Mouse (Mus musculus) heart, embryonic 13.5 days (tissue): ENCODE measurements at regions not wholly inside any gene's neighbourhood (a gene's known extent, or its start where the extent isn't known, plus 50 kb on each side); places are given as distances from the start of the nearest gene placed in this dataset.

Experiments
- ATAC-seq: fragments of 200-750 bp; cut with Nextera tagmentation; 2 replicates; pipeline ENCODE4 v1.8.0; 2017; ENCODE audit warnings: moderate TSS enrichment; ENCODE audit not compliant: insufficient number of reproducible peaks, low FRiP score, low TSS enrichment; ENCODE audit errors: extremely low read depth
- H3K27ac ChIP-seq: fragments of 300-500 bp; sonication (generic); replicated peaks from 2 replicates; pipeline ENCODE4 v1.5.1; 2015; ENCODE audit warnings: moderate library complexity, mild to moderate bottlenecking, inconsistent platforms
- H3K27me3 ChIP-seq: fragments of 300-500 bp; sonication (generic); replicated peaks from 2 replicates; pipeline ENCODE4 v1.6.1; 2015; ENCODE audit warnings: mild to moderate bottlenecking, inconsistent platforms
- H3K36me3 ChIP-seq: fragments of 300-500 bp; sonication (generic); 2 replicates; pipeline ENCODE4 v1.6.1; 2015; ENCODE audit warnings: mild to moderate bottlenecking, inconsistent platforms
- H3K4me1 ChIP-seq: fragments of 300-500 bp; sonication (generic); 2 replicates; pipeline ENCODE4 v1.6.1; 2015; ENCODE audit warnings: inconsistent platforms
- H3K4me2 ChIP-seq: fragments of 300-500 bp; sonication (generic); 2 replicates; pipeline ENCODE4 v1.6.1; 2015; ENCODE audit warnings: inconsistent platforms, mild to moderate bottlenecking, moderate library complexity
- H3K4me3 ChIP-seq: fragments of 300-500 bp; sonication (generic); 2 replicates; pipeline ENCODE4 v1.5.1; 2015; ENCODE audit warnings: moderate library complexity, mild to moderate bottlenecking, inconsistent platforms
- H3K9ac ChIP-seq: fragments of 300-500 bp; sonication (generic); 2 replicates; pipeline ENCODE4 v1.6.1; 2015; ENCODE audit warnings: inconsistent platforms, mild to moderate bottlenecking, moderate library complexity
- H3K9me3 ChIP-seq: fragments of 300-500 bp; sonication (generic); 2 replicates; pipeline ENCODE4 v1.6.1; 2016; ENCODE audit warnings: inconsistent platforms
- WGBS: fragments of 180-500 bp; shearing (Covaris S2); methylation state at CpG from one replicate; pipeline ENCODE4 v1.1.7; 2015; ENCODE audit warnings: mixed read lengths; 5-methylcytosine and 5-hydroxymethylcytosine counted together

DNA sequence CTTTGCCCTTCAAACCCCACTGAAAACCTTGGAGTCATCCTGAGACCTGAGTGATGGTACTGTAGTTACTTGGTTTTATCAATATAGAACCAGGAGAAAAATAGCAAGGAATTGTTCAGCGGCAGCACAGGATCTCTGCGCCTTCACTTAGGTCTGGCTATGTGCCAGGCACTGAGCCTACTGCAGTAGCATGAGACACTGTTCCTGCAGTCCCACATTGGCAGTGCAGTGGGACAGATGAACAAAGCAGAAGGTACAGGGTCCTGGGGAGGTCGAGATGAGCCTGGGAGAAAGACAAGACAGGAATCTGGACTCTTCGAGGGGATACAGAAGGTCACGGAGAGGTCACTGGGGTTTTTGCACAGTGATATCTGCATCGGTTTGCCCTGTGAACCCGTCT lies 88.5 kb upstream of the 1110032F04Rik start:
- Histone ChIP-seq H3K4me2 (no peak overlapping the region), H3K36me3 (no peaks in the 10 kb centered on the region), H3K4me3 (no peak overlapping the region), H3K9ac (no peak overlapping the region), H3K9me3 (no peaks in the 10 kb centered on the region), H3K27ac (no peak overlapping the region), H3K27me3 (no peaks in the 10 kb centered on the region), H3K4me1 (peaks cover 36% of the 10 kb centered on the region)
- 21% methylated on average over 7 of the region's 7 CpGs for WGBS
- no peak for ATAC-seq

DNA sequence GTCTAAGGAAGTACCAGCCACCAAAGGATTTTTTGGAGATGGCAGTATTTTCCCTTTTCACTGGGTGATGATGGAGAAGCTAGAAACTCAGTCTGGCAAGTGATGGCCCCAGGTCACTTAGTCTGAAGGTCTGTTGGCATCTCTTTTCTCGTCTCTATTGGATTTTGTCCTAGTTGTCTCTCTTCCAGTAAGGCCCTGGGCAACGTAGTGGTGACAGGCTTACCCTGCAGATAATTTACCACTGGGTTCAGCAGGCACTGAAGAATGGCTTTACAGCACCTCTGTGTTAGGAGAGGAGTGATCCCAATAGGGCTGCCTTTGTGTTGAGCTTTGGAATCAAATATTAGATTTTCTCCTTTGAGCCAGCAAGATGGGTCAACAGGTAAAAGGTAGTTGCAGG lies 87.9 kb upstream of the 1110032F04Rik start:
- Histone ChIP-seq H3K36me3 (no peaks in the 10 kb centered on the region), H3K9me3 (no peaks in the 10 kb centered on the region), H3K4me2 (no peak overlapping the region), H3K4me1 (peaks cover 41% of the 10 kb centered on the region), H3K27me3 (no peaks in the 10 kb centered on the region), H3K4me3 (no peak overlapping the region), H3K9ac (no peak overlapping the region), H3K27ac (no peak overlapping the region)
- 47% methylated on average over 2 of the region's 2 CpGs for WGBS
- ATAC-seq, result no peak

DNA sequence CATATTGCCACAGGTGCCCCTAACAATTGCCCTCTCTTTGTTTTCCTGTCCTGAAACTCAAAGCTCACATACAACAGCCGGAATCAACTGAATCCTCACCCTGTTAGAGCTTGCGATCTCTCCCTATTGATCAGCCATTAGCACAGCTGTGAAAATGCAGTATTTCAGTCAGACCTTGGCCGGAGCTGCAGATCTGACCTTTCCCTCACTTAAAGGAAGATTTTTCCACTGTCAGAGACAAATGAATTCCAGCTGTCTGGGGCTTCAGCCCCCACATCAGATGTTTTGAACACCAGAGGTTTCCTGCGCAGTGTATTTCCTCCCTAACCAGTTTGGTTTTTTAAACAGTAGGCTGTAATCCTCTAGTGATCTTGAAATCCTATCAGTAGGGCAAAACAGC lies 87.0 kb upstream of the 1110032F04Rik start:
- 55% methylated on average over 4 of the region's 4 CpGs for WGBS
- H3K27me3 ChIP-seq, result no peaks in the 10 kb centered on the region
- no peak overlapping the region for H3K9ac ChIP-seq
- H3K36me3 ChIP-seq, result no peaks in the 10 kb centered on the region
- no peaks in the 10 kb centered on the region for H3K9me3 ChIP-seq
- ATAC-seq, result no peak
- H3K4me2 ChIP-seq, result no peak overlapping the region
- H3K4me1 ChIP-seq, result peaks cover 48% of the 10 kb centered on the region
- peak overlapping the region; percentile 44 for H3K27ac ChIP-seq
- H3K4me3 ChIP-seq, result no peak overlapping the region

DNA sequence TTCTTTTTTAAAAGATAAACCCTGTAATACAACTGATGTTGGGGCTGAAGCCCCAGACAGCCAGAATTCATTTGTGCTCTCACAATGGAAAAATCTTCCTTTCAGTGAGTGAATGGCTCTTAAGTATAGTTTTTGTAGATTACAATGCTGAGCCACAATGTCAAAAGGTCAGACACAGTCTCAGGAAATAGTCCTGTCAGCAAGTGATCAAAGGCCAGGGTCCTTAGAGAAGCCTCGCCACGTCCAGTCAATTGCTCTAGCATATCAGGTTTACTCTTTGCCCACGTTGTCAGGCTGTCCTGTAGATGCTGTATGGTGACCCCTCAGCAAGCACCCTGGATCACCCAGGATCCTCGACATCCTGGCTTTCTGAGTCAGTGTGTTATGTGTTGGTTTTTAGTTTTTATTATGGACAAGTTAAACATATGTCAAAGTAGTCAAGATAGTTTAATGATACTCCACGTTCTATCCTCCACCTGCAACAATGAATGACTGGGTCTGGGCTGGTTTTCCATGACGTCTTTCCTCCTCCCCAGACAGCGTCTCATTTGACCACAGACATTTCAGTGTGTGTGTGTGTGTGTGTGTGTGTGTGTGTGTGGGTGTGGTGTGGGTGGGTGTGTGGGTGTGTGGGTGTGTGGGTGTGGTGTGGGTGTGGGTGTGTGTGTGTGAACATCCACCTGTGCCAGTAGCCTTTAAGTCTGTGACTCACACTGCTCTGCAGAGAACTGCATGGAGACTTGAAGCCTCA lies 85.5 kb upstream of the 1110032F04Rik start:
- H3K27me3 ChIP-seq, result no peaks in the 10 kb centered on the region
- H3K9ac ChIP-seq, result no peak overlapping the region
- no peaks in the 10 kb centered on the region for H3K36me3 ChIP-seq
- H3K4me2 ChIP-seq, result no peak overlapping the region
- H3K9me3 ChIP-seq, result no peaks in the 10 kb centered on the region
- H3K4me1 ChIP-seq, result peaks cover 60% of the 10 kb centered on the region
- no peak for ATAC-seq
- no peak overlapping the region for H3K4me3 ChIP-seq
- WGBS, result 40% methylated on average over 7 of the region's 7 CpGs
- H3K27ac ChIP-seq, result peak overlapping the region; percentile 44; the same call in 1 of the 2 replicates

DNA sequence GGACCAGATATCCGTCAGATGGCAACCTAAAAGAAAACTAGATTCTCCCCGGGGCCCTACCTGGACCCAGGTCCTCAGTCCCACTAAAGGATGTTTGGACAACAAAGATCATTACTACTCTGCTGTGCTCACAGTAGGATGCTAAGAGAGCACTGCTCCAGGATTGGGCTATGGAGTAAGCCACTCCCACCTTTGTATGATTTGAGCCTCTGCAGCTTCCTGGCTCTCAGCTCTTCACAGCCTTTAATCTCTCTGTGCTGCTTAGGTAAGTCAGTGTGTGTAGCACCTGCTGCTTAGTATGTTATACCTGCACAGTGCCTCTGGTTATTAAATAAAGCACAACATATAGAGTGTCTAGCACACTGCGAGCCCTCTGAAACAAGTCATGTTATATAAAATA lies 82.6 kb upstream of the 1110032F04Rik start:
- peaks cover 50% of the 10 kb centered on the region for H3K4me1 ChIP-seq
- H3K9ac ChIP-seq, result no peak overlapping the region
- H3K9me3 ChIP-seq, result no peaks in the 10 kb centered on the region
- H3K4me2 ChIP-seq, result no peak overlapping the region
- no peaks in the 10 kb centered on the region for H3K27me3 ChIP-seq
- 86% methylated on average over 3 of the region's 3 CpGs for WGBS
- no peak for ATAC-seq
- no peak overlapping the region for H3K4me3 ChIP-seq
- no peak overlapping the region for H3K27ac ChIP-seq
- H3K36me3 ChIP-seq, result no peaks in the 10 kb centered on the region

DNA sequence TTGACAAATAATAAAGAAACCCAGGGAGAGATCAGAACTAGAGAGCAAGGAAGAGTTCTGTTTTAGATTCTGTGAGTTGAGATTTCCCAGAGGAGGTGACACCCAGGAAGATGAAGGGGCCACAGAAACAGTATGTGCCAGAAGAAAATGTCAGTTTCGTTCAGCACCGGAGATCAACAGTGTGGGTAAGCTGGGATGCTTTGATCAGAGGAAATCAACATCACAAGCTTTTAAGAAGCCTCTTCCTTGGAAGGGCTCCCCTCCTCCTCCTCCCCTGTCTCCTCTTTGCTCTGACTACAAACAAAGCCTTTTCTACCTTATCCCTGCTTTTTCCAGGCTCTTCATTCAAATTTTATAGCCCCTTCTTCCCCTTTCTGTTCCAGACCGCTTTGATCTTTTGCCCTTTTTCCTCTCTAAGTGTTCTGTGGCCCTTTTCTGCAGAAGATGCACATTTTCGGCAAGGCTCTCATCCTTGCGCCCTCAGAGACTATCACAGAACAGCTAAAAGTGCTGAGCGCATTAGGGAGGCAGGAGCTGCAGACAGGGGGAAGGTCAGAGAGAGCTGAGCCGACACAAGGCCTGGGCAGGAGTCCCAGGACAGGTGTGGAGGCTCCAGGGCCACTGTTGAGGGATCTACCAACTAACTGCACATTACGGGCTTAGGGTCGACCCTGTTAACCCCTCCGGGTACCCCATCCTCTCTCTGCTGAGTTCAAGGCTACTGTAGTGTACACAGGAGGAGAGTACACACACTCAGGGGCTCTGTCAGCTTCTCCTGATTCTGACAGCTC lies 81.8 kb upstream of the 1110032F04Rik start:
- Histone ChIP-seq H3K27me3 (no peaks in the 10 kb centered on the region), H3K4me3 (no peak overlapping the region), H3K9ac (no peak overlapping the region), H3K4me2 (no peak overlapping the region), H3K9me3 (no peaks in the 10 kb centered on the region), H3K36me3 (no peaks in the 10 kb centered on the region), H3K27ac (0 out of 2 replicates have a peak overlapping the region, but pooled peaks have one; percentile 2), H3K4me1 (peaks cover 43% of the 10 kb centered on the region)
- ATAC-seq, result no peak
- WGBS, result 62% methylated on average over 10 of the region's 10 CpGs

DNA sequence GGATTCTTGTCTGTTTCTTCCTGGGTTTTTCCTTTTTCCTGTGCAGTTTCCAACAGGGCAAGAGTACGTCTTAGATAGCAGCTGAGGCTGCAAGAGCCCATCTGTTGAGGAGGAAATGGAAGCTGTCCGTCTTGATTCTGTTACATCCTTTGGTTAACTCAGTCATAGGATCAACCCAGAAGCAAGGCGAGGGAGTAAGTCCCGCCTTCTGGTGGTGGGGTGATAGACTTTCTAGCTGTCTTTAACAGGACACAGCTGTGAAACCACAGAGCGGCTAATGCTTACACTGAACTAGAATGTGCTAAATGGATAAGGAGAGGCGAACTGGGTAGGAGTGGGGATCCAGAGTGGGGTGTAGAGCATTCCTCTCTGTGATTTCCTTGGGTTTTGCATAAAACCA lies 79.9 kb upstream of the 1110032F04Rik start:
- Histone ChIP-seq H3K4me3 (no peak overlapping the region), H3K27me3 (no peaks in the 10 kb centered on the region), H3K9me3 (no peaks in the 10 kb centered on the region), H3K4me2 (no peak overlapping the region), H3K9ac (no peak overlapping the region), H3K4me1 (peaks cover 35% of the 10 kb centered on the region), H3K27ac (peak overlapping the region; percentile 68), H3K36me3 (no peaks in the 10 kb centered on the region)
- 52% methylated on average over 6 of the region's 6 CpGs for WGBS
- ATAC-seq, result peak; percentile 32

DNA sequence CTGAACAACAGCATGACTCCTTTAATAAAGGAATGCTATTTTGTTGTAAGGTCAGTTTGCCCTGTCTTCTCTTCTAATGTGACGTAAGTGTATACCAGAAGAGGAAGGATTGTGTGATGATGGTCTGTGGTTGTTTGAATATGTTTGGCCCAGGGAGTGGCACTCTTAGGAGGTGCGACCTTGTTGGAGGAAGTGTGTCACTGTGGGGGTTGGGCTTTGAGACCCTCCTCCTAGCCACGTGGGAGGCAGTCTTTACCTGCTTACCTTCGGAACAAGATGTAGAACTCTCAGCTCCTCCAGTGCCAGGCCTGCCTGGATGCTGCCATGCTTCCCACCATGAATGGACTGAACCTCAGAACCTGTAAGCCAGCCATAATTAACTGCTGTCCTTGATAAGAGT lies 78.9 kb upstream of the 1110032F04Rik start:
- H3K27me3 ChIP-seq, result no peaks in the 10 kb centered on the region
- no peak overlapping the region for H3K4me2 ChIP-seq
- H3K27ac ChIP-seq, result no peak overlapping the region
- no peak for ATAC-seq
- H3K9me3 ChIP-seq, result no peaks in the 10 kb centered on the region
- H3K36me3 ChIP-seq, result no peaks in the 10 kb centered on the region
- no peak overlapping the region for H3K4me3 ChIP-seq
- H3K9ac ChIP-seq, result no peak overlapping the region
- peaks cover 37% of the 10 kb centered on the region for H3K4me1 ChIP-seq
- 81% methylated on average over 4 of the region's 4 CpGs for WGBS

DNA sequence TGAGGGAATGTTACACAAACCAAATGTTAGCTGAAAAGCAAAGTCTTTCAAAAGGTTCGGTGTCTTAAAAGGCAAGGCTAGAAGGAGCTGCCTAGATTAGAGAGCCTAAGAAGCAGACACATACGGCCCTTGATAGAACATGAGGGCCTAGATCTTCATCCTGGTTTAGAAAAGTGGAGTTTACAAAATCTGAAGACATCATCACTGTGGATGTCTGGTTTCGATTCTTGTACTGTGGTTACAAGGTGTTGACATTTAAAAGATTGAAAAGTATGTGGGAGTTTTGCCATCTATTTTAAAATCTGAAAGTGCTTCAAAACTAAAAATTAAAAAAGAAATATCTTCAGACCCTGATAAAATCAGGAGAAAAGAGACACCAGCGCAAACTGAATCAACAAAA lies 76.5 kb upstream of the 1110032F04Rik start:
- WGBS, result 73% methylated on average over 4 of the region's 4 CpGs
- Histone ChIP-seq H3K27ac (no peak overlapping the region), H3K4me3 (no peak overlapping the region), H3K36me3 (no peaks in the 10 kb centered on the region), H3K4me1 (peaks cover 26% of the 10 kb centered on the region), H3K9ac (no peak overlapping the region), H3K9me3 (no peaks in the 10 kb centered on the region), H3K4me2 (no peak overlapping the region), H3K27me3 (no peaks in the 10 kb centered on the region)
- ATAC-seq, result no peak

DNA sequence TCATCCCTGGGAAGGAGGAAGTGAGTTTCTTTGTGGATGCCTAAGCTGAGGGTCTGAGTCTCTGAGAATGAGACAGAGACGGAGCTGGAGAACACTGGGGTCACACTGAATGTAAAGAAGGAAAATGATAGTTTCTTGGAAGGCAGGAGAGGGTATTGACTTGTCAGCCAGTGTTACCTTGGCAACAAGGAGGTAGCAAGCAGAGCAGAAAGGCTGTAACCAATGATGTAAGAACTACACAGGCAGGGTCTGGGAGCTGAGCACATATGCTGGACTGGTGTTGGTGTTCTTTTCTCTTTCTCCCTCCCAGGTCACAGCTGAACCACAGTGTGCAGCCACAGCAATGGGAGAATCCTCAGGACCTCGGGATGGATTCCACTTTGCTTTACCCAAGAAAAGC lies 75.5 kb upstream of the 1110032F04Rik start:
- ATAC-seq, result no peak
- 66% methylated on average over 2 of the region's 2 CpGs for WGBS
- Histone ChIP-seq H3K4me3 (no peak overlapping the region), H3K9ac (no peak overlapping the region), H3K27me3 (no peaks in the 10 kb centered on the region), H3K4me2 (no peak overlapping the region), H3K9me3 (no peaks in the 10 kb centered on the region), H3K4me1 (peaks cover 19% of the 10 kb centered on the region), H3K27ac (peak overlapping the region; percentile 12; the same call in 1 of the 2 replicates), H3K36me3 (no peaks in the 10 kb centered on the region)

DNA sequence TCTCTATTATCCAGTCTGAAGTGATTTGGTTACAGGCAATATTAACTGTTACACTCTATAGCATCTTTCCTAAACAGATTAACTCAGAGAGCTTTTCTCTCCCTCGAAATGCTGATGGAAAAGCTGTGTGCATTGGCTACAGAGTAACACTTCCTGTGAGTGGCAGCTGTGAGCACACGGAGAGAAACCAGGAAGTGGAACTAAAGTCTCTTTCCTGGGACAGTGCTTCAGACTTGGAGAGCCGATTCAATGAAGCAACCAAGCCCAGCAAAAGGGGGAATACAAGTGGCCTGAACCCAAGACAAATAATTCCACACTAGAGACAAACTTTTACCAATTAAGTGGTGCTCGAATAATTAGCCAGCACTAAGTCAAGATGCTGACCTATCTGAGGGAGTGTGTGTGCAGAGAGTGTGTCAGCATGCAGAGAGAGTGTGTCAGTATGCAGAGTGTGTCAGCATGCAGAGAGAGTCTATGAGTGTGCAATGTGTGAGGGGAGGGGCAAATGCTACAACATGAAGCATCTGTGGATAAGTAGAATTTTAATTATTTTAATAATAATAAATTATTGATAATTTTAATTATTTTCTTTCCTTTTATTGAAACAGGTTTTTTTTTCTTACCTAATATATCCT lies 74.9 kb upstream of the 1110032F04Rik start:
- Histone ChIP-seq H3K27me3 (no peaks in the 10 kb centered on the region), H3K27ac (peak overlapping the region; percentile 12; the same call in 1 of the 2 replicates), H3K36me3 (no peaks in the 10 kb centered on the region), H3K4me2 (no peak overlapping the region), H3K4me1 (peaks cover 15% of the 10 kb centered on the region), H3K9ac (0 out of 2 replicates have a peak overlapping the region, but pooled peaks have one; percentile 14), H3K4me3 (no peak overlapping the region), H3K9me3 (no peaks in the 10 kb centered on the region)
- WGBS, result 40% methylated on average over 4 of the region's 4 CpGs
- ATAC-seq, result no peak
